Mouse (Mus musculus): ENCODE measurements around the gene Cd22.
"Not testable (repeated sequence)": the region's sequence is repeated elsewhere in the genome, so short reads cannot be mapped to it uniquely, and the experiment has no call there.

Gene Cd22

DNA sequence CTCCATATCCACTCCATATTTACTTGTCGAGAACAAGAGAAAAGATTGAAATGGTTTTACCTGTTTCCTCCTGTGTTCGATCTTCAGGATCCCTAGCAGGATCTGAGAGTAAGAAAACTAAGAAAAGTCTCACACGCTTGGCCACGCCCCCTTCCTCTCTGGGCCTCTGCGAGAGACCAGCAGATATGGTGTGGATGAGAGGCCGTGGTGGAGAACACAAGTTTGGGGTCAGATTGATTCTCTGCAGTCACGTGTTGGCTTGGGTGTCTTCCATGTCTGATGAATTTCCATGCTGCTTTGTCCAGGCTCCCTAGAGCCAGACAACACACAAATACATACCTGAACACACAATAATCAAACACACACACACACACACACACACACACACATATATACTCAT lies at the start of gene Cd22:
Gene Cd22, minus strand, starts transcription at position 167 of the 400 bp plus-strand sequence.
- no peak for DNase-seq (ENCODE audit: low spot score)

DNA sequence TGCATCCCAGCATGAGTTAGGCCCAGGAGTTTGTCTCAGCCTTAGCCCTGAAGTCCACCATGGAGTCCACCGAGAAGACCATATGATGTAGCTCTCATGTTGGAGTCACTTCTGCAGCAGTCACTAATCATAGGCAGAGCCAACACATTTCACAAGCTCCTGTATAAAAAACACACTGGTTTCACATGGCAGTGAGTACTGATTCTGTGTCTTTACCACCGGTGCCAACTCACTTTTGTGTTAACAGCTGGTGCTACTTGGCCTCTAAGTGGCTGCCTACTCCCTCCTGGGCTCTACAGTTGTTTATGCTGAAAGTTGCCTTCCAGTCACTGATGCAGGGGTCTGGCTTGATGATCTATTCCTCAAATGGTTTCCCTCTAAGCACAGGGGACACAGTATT lies 44.4 kb upstream of the Cd22 start, which contains the start of gene Hamp2:
Gene Hamp2, minus strand, starts transcription at position 101 of the 400 bp plus-strand sequence.
- DNase-seq (ENCODE audit: low spot score), result not testable (repeated sequence)

- DNase-seq (ENCODE audit: low spot score), result no peak
Observed at GRCm38 (mm10) chr7:30924071-30924470, 43.9 kb upstream of the Cd22 start.

GRCm38 (mm10) chr7:30922490-30922889 lies 42.3 kb upstream of the Cd22 start:
- not testable (repeated sequence) for DNase-seq (ENCODE audit: low spot score)

DNA sequence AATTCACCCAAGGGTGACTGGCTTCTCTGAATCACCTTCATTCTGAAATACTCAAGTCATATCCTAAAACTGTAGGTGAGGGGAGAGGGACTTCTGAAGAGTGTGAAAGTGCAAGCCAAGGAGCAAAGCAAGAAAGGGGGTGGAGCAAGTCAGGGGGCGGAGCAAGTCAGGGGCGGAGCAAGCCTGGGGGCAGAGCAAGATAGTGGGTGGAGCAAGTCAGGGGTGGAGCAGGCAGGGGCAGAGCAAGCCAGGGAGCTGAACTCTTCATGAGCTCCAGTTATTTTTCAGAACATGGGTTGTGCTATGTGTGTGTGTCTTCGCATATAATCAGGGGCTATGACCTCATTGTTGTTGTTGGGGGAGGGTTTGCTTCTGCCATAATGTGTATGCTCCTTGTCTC lies 40.1 kb upstream of the Cd22 start:
- DNase-seq (ENCODE audit: low spot score), result no peak

- no peak for DNase-seq (ENCODE audit: low spot score)
Observed at GRCm38 (mm10) chr7:30917219-30917618, 37.1 kb upstream of the Cd22 start.

GRCm38 (mm10) chr7:30916713-30917112 lies 36.6 kb upstream of the Cd22 start:
- DNase-seq (ENCODE audit: low spot score), result no peak

DNA sequence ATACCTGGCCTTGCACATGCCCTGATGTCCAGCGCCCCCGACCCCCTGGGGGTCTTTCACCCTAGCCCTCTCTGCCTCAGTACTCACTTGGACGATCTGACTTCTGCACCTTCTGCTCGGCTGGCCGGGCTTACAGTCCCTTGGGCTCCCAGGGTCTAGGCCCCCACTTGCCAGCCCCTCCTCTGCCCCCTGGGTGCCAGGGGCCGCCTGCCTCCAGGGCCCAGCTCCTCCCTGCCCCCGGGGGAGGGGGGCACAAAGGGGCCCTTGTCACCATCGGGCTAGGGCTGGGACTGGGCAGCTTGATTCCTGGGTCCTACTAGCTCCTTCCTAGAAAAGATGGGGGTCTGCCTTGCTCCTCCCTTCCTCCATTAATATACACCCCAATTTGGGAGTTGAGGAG lies 34.6 kb upstream of the Cd22 start, which contains the start of gene Mag:
Gene Mag, minus strand, starts transcription at position 142 of the 400 bp plus-strand sequence.
- DNase-seq (ENCODE audit: low spot score), result no peak

GRCm38 (mm10) chr7:30909773-30910172 lies 29.6 kb upstream of the Cd22 start:
- DNase-seq (ENCODE audit: low spot score), result no peak

DNA sequence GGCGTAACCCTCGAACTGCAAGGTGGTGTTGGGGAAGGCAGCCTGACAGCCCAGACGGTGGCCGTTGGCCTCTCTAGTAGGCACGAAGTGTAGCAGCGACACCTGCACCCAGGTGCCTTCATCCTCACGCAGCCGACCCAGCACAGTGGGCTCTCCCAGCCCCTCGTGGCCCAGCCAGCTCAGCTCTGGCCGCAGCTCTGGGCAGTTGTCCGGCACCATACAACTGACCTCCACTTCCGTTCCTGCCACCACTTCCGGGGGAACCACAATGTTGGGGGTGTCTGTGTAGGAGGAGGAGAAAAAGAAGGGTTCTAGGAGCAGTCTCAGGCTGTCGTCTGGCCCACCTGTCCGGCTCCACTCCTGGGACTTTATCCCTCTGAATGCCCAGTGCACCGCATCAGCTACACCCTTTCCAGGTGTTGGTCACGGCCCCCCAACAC lies 28.9 kb upstream of the Cd22 start:
- DNase-seq (ENCODE audit: low spot score), result no peak

GRCm38 (mm10) chr7:30908277-30908991 lies 28.3 kb upstream of the Cd22 start:
- DNase-seq (ENCODE audit: low spot score), result no peak

DNA sequence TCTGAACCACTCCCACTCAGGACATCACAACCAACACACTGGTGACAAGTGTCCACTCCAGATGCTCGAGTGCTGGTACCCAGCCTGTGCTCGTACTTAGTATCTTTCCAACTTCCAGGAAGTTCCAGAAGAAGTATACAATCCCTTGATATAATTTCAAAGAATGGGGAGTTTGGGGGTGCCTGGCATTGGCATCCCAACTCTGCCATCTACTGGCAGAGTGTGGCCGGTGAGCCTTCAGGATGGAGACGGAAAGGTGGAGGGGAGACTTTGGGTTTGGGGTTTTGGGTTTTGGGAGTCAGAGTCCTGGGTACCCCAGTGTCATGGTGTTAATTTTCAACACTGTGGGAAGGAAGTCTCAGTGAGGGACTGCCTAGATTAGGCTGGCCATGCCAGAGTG lies 23.9 kb upstream of the Cd22 start:
- DNase-seq (ENCODE audit: low spot score), result peak; percentile 8

- no peak for DNase-seq (ENCODE audit: low spot score)
Observed at GRCm38 (mm10) chr7:30895217-30895616, 15.1 kb upstream of the Cd22 start.

DNA sequence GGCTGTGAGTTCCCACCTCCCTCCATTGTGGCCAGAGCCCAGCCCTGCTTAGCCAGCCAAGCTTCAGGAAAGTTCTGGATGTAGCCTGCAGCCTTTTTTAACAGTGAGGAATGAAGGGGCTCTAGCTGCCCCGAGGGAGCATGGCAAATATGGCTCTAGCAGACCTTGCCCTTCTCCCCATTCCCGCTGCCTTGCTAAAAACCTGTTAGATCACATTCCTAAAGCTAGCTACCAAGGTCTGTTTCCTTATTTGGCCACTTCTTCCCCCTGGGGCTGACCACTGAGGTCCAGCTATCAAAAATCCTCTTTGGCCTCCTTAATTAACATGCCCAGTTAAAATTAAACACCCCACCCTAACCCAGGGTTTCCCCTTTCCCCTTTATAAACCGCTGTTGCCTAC lies 12.4 kb upstream of the Cd22 start:
- DNase-seq (ENCODE audit: low spot score), result no peak

DNA sequence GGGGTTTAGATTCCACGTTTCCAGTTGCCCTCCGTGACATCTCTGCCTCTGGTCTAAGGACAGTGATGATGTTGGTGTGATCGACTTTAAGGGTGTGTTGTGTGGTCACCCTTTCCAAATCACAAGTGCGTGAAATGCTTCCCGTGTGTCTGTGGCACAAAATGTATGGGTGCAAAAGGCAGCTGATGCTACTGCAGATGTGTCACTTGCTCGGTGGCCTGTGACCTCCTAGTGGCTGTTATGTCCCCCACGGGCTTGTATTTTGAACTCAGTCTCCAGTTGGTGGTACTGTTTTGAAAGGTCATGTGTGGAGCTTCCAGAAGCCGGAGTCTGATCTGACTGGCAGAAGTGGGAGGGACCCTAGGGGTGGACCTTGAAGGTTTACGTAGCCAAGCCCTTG lies 11.6 kb upstream of the Cd22 start:
- DNase-seq (ENCODE audit: low spot score), result no peak

DNA sequence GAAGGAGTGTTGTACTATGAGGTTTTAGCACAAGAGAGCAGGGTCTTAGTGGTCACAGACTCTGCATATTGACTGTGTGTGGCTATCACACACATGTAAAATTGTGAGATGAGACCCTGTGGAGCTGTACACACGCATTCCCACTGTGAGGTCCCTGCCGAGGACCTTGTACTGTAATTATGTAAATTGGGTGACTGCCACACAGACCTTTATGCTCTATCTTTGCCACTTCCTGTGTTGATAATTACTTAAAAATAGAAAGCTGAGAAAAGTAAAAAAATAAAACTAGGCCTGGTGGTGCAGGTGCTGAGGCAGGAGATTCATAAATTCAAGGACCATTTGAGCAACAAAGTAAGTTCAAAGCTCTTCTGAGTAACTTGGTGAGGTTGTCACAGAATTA lies 10.5 kb upstream of the Cd22 start:
- DNase-seq (ENCODE audit: low spot score), result no peak

- no peak for DNase-seq (ENCODE audit: low spot score)
Observed at GRCm38 (mm10) chr7:30888786-30889185, 8.6 kb upstream of the Cd22 start.

GRCm38 (mm10) chr7:30887568-30888188 lies 7.5 kb upstream of the Cd22 start:
- DNase-seq (ENCODE audit: low spot score), result peak; percentile 32

DNA sequence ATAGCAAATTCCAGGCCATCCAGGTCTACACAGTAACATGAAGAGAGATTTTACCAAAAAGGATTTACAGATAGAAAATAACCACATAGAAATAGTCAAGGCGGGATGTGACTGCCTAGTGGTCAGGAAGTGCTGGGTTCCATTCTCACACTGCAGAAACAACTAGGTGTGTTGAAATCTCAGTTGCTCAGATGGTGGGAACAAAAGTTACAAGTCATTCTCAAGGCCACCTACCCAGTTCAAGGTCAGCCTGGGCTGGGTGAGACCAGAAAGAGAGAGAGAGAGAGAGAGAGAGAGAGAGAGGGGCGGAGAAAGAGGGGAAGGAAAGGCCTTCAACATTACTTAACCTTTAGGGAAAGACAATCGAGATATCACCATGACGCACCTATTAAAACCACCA lies 6.7 kb upstream of the Cd22 start:
- no peak for DNase-seq (ENCODE audit: low spot score)

GRCm38 (mm10) chr7:30884047-30884446 lies 3.9 kb upstream of the Cd22 start:
- no peak for DNase-seq (ENCODE audit: low spot score)

GRCm38 (mm10) chr7:30881367-30881766 lies 1.2 kb upstream of the Cd22 start:
- no peak for DNase-seq (ENCODE audit: low spot score)

DNA sequence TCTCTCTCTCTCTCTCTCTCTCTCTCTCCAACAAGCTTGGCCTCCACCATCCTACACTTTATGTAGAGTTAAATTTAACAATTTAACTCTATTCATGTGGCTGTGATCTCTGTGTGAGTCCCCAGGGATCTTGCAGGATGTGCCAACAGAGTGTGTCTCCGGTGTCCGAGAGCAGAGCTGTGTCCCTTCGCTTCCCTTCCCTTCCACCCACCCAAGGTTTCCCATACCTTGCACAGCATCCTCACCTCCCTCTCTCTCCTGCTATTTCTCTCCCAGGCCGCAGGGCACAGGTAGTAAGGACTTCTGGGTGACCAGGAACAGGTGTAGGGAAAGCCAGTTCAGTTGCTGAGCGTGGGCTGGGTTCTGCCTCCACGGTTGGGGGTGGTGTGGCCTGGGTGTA lies 1.2 kb downstream of the Cd22 start:
- DNase-seq (ENCODE audit: low spot score), result no peak

- DNase-seq (ENCODE audit: low spot score), result peak; percentile 30
Observed at GRCm38 (mm10) chr7:30873083-30873482, 7.1 kb downstream of the Cd22 start.

DNA sequence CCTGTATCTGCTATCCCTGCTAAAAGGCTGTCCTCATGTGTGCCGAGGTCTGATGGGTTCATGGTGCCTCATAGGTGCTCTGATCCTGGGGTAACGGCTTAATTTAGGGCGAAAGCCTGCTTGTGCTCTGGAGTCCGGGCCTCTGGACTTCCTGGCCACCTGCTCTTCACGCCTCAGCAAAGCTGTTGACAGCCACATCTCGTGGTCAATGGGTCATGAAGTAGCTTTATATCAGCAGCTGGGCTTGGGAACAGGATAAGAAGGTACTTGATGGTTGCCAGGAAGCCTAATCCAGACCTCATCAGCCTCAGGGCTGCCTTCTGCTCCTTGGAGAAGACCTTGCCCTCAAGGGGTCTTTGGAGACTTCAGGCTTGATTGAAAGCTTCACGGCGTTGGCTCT lies 16.8 kb downstream of the Cd22 start:
- DNase-seq (ENCODE audit: low spot score), result no peak

Measured in spleen, adult 12 weeks (tissue).